Mouse (Mus musculus): ENCODE data around the gene Hoxc12.

The Hoxc12 gene

DNA sequence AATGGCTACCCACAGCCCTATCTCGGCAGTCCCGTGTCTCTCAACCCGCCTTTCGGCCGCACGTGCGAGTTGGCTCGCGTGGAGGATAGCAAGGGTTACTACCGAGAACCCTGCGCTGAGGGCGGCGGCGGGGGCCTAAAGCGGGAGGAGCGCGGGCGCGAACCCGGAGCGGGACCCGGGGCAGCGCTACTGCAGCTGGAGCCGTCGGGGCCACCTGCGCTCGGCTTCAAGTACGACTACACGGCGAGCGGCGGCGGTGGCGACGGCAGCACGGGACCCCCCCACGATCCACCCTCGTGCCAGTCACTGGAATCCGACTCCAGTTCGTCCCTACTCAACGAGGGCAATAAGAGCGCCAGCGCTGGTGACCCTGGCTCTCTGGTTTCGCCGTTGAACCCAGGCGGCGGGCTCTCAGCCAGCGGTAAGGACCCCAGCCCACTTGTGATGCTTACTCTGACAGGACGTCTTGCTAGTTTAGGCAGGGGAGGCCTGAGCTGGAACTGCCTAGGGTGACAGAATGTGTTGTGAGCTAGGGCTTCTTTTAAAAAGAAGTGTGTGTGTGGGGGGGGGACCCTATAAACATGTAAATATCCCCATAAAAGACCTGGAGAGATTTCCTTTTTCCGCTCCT lies 594 bp downstream of the Hoxc12 start:
- no peak for DNase-seq (ENCODE audit: low spot score)

DNA sequence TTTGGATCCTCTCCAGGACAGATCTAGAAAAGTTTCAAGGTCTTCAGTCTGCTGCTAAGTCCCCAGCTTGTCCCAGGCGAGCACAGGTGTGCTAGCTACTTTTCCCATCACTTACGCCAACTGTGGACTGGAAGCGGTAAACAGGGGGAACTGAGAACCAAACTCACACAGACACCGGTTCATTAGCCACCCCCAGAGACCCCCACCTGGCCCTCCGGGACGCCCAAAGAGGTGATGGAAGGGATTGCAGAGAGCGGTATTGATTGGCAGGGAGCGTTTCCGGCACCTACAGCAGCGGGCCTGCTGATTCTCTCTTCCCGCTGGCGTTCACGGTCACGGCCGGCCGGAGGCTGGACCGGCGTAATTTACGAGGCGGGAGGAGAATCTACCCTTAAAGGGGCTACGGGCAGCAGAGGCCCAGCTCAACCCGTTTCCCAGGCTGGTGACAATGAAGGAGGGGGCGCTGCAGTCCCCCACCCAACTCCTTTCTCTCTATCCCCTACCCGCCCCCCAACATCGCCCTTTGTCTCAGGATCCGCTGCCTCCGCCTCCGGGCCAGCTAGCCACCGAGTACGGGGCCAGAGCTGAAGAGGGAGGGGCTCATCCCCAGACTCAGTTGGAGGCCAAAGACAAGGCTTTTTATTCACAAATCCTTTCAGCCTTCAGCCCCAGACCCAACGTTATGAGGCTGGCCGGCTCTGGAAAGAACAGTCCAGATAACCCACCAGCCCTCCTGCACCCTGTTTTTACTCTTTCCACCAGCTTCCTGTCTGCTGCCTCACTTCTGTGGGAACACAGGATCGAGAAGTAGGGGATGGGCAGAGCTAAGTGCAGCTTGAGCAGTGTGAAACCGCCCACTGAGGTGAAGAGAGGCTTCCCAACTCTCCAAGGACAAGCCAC lies 2.9 kb downstream of the Hoxc12 start:
- no peak for DNase-seq (ENCODE audit: low spot score)

DNA sequence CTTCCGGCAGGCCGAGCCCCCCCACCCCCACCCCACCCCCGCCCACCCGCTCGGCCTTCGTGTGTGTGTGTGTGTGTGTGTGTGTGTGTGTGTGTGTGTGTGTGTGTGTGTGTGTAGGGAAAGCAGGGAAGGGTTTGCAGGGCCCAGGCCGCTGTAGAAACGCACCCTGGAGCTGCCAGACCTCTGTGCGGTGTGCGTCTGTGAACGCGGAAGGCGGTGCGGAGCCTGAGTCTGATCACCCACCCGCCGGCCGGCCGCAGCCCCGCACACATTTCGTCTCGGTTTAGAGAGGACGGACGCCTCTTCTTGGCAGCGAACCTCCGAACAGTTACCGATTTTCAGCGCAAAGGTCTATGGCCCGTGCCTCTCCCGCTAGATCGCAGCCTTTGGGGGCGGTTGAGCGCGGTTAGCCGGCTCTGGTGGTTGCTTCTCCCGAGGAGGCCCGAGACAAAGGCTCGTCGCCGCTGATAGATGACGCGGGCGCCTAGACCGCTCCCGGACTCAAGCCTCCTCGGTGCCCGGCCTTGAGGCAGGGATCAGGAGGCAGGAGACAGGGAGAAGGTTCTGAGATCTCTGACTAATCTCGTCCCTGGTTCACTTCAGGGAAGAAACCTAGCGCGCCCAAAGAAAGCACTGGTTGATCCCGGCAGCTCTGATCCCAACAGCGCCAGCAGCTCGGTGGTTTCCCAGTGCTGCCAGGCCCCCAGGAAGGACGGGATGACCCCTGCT lies 6.3 kb downstream of the Hoxc12 start:
- peak; percentile 29 for DNase-seq (ENCODE audit: low spot score)

DNA sequence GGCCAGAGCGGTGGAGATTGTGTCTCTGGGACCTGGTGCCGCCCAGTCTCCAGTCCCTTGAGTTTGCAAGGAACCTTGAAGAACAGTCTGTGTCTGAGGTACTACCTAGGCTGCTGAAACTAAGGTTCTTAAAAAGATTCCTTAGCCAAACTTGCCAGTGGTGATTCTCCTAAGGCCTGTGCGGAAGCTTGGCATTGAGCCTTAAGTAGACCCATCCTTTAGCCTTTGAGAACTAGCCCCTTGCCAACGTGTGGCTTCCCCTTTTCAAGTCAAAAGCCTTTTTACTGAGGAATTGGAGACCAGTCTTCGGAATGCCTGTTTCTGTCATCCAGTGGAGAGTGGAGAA lies 6.9 kb downstream of the Hoxc12 start:
- no peak for DNase-seq (ENCODE audit: low spot score)

DNA sequence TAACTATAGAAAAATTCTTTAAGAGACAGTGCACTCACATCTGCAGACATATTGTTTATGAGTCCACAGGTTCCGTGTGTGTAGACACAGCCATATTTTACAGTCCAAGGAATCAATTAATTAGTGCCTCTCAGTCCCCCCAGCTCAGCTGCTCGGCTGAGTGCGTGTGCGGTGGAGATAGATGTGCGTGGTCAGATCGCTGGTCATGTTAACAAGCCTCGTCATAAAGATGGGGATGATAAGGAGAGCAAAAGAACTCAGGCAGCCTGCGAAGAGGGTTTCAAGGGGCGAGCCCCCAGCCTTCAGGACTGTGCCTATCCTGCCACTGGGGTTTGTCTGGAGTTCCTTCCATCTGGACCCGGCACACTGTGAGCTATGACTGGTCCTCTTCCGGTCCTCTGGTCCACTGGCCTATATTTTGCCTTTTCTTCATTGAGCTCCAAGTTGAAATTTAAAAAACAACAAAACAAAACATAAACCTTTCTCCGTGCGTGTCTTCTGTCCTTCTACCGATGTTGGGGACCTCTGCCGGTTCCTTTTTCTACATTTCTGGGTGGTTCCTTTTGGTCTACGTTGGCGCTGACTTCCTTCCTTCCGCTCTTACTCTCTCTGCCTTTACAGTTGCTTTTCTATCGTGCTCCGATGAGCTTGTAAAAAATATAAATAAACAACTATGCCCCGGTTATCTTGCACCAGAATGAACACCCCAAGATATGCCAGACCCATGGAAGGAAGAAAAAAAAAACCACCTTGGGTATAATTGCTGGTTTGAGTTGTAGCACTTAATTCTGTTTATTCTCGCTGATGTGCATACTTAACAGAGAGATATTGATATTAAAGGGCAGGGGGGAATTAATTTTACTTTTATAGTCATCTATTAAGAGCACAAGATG lies 8.9 kb downstream of the Hoxc12 start:
- no peak for DNase-seq (ENCODE audit: low spot score)

DNA sequence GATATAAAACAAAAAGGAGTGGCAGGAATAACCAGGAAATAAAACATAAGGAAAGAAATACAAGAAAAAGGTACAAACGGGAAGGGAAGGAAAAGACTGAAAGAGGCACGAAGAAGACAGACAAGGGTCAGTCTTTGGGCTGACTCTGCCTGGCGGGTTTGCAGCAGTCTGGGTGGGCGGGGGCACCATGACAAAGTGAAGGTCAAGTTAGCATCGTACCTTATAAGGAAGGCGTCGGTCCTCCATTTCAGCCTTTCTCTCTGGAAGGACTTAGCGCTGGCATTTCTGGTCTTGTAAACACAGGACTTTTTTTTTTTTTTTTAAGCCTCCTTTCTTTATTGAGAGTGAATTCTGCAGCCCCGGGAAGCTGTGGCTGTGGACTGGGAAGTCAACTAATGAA lies 10.7 kb downstream of the Hoxc12 start:
- no peak for DNase-seq (ENCODE audit: low spot score)

DNA sequence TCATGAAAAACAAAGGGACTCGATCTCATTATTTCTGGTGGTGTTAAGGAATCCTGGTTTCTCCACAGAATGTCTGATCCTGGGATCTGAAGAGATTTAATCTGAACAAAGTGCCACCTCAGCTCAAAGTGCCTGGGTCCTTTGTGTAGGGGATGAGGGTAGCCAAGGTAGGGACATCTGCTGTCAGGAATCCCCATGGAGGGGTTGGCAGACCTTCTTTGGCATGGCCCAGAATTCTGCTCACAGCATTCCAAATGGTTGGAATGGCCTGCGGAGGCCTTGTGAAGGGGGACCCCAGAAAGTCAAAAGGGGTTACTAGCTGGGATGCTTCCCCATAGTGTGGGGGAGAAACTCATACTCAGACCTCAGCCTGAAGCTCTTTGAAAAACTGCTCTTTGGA lies 12.3 kb downstream of the Hoxc12 start:
- no peak for DNase-seq (ENCODE audit: low spot score)

DNA sequence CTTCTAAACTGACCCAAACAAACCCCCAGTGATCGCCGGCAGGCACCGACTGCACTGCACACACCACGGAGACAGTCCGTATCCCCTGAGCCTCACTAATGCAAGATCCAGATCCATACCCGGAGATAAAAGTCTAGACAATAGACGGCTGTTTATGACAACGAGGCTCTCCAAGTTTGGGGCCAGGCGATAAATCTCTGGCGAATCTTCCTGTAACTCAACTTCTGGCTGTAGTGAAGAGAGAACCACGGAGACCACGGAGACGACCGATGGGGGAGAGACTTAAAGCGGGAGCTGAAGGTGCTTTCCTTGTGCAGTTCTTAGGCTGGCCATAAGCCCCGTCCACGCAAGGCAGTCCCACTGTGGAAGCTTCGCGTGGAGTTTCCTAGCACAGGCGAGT lies 13.1 kb downstream of the Hoxc12 start:
- no peak for DNase-seq (ENCODE audit: low spot score)

DNA sequence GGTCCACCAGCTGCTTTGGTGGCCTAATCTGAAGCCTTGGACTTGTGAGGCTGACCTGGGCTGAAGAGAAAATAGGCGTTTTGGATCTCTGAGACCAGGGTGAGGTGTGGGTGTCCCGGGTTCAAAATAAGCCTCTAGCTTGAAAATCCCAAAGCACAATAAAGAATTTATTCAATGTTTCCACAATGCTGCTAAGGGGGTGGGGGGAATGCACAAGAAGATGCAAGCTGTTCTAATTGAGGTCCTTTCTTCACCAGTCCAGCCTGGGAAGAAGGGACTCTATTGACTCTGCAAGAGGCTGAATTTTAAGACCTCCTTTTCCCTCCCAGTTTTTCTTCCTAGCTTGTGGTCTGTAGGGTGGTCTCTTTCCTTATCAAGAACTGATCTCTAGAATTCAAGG lies 14.3 kb downstream of the Hoxc12 start:
- DNase-seq (ENCODE audit: low spot score) = no peak

DNA sequence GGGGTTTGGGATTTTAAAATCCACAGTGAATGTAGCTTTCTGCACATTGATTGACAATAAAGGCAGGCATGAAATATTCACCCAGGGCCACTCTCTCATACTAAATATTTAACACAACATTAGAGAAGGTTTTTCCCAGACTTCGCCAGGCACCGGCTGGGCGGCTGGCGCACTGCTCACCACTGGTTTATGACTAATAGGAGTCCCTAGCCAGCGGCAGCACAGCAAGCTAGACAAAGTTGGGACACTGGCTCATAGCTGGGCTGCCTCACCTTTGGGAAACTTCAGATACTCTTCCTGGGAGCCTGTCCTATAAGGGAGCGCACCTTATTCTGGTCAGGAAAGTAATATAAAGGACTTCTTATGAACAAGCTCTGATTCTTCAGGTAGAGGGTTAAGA lies 17.0 kb downstream of the Hoxc12 start:
- DNase-seq (ENCODE audit: low spot score) = no peak

DNA sequence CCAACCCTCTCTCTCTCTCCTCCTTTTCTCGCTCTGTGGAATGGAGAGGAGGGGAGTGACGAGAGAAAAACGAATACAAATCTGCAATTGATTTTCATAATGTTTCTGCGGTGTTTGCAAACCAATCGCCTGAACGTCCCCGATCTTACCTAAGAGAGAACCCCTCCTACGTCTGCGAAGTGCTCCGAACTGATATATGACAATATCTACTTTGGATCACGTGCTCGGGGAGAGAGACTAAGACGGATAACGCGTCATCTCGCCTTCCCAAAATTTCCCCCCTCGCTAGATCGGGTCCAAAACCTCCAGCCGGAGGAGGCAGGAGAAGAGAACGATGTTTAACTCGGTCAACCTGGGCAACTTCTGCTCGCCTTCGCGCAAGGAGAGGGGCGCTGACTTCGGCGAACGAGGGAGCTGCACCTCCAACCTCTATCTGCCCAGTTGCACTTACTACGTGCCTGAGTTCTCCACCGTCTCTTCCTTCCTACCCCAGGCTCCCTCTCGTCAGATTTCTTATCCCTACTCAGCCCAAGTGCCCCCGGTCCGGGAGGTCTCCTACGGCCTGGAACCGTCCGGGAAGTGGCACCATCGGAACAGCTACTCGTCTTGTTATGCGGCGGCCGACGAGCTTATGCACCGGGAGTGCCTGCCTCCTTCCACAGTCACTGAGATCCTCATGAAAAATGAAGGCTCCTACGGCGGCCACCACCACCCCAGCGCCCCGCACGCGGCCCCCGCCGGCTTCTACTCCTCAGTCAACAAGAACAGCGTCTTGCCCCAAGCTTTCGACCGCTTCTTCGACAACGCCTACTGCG lies 17.8 kb downstream of the Hoxc12 start, which contains the start of gene Hoxc11:
Hoxc11 (plus strand) TSS at position 236 of the 815 bp plus-strand sequence.
- no peak for DNase-seq (ENCODE audit: low spot score)

DNA sequence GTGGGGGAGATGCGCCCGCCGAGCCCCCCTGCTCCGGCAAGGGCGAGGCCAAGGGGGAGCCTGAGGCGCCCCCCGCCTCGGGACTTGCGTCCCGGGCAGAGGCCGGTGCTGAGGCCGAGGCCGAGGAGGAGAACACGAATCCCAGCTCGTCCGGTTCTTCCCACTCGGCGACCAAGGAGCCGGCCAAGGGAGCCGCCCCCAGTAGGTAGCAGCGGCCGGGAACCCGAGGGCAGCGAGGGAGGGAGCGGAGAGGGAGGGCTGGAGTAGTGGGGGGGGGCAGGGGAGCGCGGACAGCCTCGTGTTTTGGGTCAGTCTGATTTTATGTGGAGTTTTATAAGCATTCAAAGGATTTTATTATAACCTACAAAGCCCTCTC lies 18.4 kb downstream of the Hoxc12 start:
- DNase-seq (ENCODE audit: low spot score) = no peak

DNA sequence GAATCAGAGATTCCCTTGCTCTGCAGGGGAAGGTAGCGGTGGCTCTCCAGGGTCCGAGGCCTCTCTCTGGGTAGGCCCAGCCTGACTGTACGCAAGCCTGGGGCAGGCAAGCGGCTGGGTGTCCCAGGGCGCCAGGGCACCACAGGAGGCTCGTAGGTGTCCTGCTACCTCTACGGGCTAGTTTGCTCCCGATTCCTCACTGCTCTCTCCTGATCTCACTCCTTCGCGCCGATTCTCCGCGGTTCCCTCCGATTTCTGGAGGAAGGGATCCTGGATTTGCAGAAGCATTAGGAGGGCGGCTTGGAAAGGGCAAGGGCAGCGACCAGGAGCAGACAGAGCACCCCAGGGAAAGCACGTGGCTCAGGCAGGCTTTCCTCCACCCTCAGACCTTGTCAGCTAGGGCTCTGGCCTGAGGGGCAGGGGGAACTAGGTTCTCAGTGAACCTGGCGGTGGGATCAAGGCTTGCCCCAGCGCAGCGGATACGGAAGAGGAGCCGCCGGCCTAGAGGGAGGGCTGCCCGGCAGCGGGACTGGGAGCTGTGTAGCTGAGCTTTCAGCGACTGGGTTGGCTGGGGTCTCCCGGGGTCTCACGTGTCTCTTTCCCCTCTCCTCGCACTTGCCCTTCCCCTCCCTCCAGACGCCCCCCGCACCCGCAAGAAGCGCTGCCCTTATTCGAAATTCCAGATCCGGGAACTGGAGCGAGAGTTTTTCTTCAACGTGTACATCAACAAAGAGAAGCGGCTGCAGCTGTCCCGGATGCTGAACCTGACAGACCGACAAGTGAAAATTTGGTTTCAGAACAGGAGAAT lies 19.5 kb downstream of the Hoxc12 start:
- no peak for DNase-seq (ENCODE audit: low spot score)

DNA sequence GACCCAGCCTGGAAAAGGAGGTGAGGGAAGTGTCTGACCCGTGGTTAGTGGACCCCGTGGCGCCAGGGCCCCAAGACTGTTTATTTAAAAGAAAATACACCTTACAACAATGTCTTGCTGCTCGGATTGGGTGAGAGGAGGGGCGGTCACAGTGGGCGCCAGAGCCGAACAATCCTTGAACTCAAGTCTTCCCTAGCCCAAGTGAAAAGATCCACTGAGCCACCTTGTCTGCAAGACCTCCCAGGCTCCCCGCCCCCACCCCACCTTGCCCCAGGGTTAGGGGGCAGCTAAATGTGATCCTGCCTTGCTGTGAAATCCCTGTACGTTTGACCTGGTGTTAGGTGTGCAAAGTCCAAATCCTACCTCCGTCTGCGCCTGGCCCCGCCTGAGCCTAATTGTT lies 20.3 kb downstream of the Hoxc12 start:
- no peak for DNase-seq (ENCODE audit: low spot score)

DNA sequence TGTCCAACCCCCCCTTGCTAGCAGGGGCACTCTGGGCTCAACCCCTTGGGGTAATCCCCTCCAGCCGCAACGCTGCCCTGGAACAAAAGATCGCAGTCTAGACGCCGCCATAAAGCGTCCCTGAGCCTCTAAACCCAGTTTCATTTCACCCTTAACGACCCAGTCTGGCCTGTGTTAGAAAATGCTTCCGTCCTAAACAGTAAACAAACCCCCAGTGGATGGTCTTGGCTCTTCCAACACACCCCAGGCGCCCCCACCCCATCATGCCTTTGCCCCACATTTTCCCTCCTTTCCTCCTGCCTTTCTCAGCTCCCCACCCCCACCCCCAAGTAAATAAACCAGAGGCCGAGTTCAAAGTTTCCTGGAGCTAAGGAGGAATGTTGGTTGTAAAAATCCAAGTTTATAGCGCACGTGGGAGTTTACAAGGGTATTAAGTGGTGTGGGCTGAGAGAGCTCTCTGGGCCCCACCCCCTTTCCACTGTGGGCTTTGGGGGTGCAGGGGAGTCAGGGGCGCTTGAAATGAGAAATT lies 23.2 kb downstream of the Hoxc12 start:
- DNase-seq (ENCODE audit: low spot score) = no peak

DNA sequence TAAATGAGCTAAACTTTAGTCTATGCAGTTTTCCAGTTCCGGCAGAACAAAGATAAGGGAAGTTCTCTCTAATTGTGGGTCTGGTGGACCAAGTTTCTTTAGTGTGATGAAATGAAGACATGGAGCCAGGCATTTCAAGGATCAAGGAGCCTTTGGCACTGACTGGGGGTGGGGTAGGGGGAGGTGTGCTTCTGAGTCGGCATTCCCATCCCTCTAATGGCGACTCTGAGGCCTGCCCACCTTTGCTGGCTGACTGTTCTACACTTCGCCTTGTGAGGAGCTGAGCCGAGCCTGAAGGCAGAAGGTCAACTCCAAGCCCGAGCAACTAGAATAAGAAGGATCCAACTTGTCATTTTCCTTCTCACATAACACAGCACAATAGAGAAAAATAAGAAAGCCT lies 25.2 kb downstream of the Hoxc12 start:
- DNase-seq (ENCODE audit: low spot score) = no peak

DNA sequence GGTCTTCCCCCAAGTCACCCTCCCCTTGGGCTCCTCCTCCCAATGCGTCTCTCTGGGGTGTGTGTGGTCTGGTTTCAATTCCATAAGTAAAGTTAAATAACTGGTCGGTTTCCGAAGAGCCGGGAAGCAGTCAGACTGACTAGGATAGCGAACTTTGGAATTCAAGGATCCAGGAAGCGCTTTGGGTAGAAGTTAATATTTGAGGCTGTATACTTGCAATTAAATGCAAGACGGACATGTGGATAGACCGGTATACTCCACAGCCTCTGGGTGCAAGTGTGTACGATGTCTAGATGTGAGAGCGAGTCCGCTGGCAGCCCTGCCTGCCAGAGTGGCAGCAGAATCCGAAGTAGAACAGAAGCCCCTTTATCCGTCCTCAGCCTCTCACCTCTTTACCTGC lies 25.9 kb downstream of the Hoxc12 start:
- no peak for DNase-seq (ENCODE audit: low spot score)

DNA sequence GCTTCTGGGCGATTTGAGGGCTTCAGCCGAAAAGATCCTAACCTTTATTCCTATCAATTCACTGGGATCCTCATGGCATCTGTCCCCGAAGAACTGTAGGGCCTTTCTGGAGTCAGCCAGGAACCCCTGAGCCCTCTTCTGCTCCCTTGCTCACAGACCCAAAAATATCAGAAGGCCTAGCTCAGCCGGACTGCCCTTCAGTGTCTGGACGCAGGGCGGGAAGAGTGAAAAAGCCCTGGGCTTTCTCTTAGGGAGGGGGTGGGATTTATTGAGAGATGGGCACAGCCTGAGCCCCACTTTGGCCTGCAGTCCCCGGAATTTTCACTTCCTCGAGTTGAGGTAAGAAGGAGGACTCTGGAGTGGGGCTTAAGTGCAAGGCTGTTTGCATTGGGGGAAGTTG lies 26.7 kb downstream of the Hoxc12 start:
- no peak for DNase-seq (ENCODE audit: low spot score)

DNA sequence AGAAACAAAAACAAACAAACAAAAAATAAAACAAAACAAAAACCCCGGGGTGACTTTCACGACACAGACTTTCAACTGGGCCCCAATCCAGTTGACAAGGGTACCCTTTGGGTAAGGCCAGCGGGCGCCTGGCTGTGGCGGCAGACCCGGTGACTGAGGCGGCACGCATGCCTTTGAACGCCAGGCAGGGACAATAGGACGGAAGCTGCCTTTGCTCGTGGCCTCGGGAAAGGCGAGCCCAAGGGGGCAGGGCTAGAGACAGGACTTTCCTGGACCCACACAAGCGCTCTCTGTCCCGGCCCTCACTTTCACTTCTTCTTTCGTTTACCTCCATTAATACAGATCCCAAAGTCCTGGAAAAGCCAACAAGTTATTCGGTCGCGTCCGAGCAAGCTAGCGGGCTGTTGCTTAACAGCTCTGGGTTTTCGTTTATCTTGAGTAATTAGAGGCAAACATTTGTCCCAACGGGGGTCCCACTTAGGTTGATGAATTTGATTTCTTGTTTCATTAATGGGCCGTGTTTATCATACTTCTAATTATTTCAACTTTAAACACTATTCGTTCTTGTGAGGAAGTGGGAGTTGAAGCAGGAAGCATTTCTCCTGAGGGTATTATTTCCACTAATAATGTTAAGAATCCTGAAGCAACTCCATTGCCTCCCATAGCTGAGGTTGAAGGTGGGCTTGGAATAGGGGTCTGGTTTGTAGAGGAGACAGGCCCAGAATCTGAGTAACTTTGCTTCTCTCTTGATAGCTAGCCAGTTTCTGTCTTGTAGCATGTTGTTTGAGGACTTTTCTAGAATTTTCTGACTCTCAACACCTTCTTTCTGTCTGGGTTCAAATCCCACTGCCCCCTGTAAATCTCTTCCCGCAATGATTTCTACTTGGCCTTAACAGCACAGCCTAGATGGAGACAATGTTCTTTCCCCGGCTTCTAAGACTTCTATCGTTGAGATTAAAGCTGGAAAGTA lies 27.4 kb downstream of the Hoxc12 start:
- no peak for DNase-seq (ENCODE audit: low spot score)

Data from adipocyte (in vitro differentiated cells).